Mouse (Mus musculus) midbrain, embryonic 12.5 days (tissue): ENCODE results near the gene Pdx1. TPM values are rescaled to one million over a fixed set of nuclear protein-coding genes. Genes with fewer than 3 reads are reported as not detected.

ENCODE experiments used
- ATAC-seq: fragments of 200-750 bp; cut with Nextera tagmentation; 2 replicates; pipeline ENCODE4 v1.8.0; 2017; ENCODE audit warnings: low read depth, moderate TSS enrichment, moderate library complexity; ENCODE audit not compliant: low FRiP score
- H3K27ac ChIP-seq: fragments of 300-500 bp; sonication (generic); replicated peaks from 2 replicates; pipeline ENCODE4 v1.5.1; 2016; ENCODE audit warnings: mild to moderate bottlenecking
- H3K27me3 ChIP-seq: fragments of 300-500 bp; sonication (generic); 2 replicates; pipeline ENCODE4 v1.6.1; 2016; ENCODE audit warnings: mild to moderate bottlenecking
- H3K36me3 ChIP-seq: fragments of 300-500 bp; sonication (generic); 2 replicates; pipeline ENCODE4 v1.6.1; 2016
- H3K4me1 ChIP-seq: fragments of 300-500 bp; sonication (generic); 2 replicates; pipeline ENCODE4 v1.6.1; 2016
- H3K4me2 ChIP-seq: fragments of 300-500 bp; sonication (generic); replicated peaks from 2 replicates; pipeline ENCODE4 v1.6.1; 2016; ENCODE audit warnings: mild to moderate bottlenecking, moderate library complexity
- H3K4me3 ChIP-seq: fragments of 300-500 bp; sonication (generic); 2 replicates; pipeline ENCODE4 v1.5.1; 2016; ENCODE audit warnings: mild to moderate bottlenecking
- H3K9ac ChIP-seq: fragments of 300-500 bp; sonication (generic); replicated peaks from 2 replicates; pipeline ENCODE4 v1.6.1; 2016; ENCODE audit warnings: mild to moderate bottlenecking, moderate library complexity
- H3K9me3 ChIP-seq: fragments of 300-500 bp; sonication (generic); 2 replicates; pipeline ENCODE4 v1.6.1; 2016; ENCODE audit warnings: mild to moderate bottlenecking
- WGBS: fragments of 180-500 bp; shearing (Covaris S2); methylation state at CpG from one replicate; pipeline ENCODE4 v1.1.7; 2016; 5-methylcytosine and 5-hydroxymethylcytosine counted together
- microRNA-seq: library from miRNA; unstranded; fragments of <30 nt; microRNA quantifications from one replicate; pipeline ENCODE4, GENCODE M21; 2017
- polyA plus RNA-seq: library from polyadenylated mRNA; unstranded; fragments of >200 nt; fragmentation: Nextera tagmentation; extraction: Ambion mirVana; gene quantifications from 2 replicates; pipeline ENCODE4 v1.2.1, GENCODE M21; 2016

Pdx1 gene
- polyA plus RNA-seq, 1 experiment from 2014 or later: not detected

DNA sequence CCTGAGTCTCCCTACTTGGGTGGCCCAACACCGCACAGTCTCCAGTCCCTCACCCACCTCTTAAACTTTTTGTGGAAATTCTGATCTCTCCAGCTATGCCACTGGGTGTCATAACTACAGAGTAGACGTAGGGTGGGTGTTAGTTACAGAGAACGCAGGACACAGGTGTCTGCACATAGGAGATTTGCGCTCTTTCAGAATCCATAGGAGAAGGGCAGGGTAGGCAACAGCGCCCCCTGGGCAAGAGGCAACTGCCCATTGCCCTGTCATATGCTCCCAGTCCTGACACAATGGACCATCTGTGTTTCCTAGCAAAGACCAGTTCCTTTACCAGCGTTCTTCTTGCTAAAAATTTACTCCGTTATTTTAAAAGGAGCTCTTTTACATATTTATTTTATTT, 48.2 kb downstream of the Pdx1 start:
- Histone ChIP-seq H3K9ac (no peak overlapping the region), H3K4me1 (no peaks in the 10 kb centered on the region; the same call in 1 of the 2 replicates), H3K4me2 (no peak overlapping the region), H3K36me3 (no peaks in the 10 kb centered on the region), H3K27ac (no peak overlapping the region), H3K4me3 (no peak overlapping the region), H3K27me3 (peaks cover 99% of the 10 kb centered on the region), H3K9me3 (no peaks in the 10 kb centered on the region)
- WGBS: 18% methylated on average over 7 of the region's 7 CpGs
- no peak for ATAC-seq

GRCm38 (mm10) chr5:147319653-147320052, 49.9 kb downstream of the Pdx1 start:
- ATAC-seq: 0 out of 2 replicates have a peak, but pooled peaks have one; percentile 32
- peaks cover 91% of the 10 kb centered on the region for H3K27me3 ChIP-seq
- no peaks in the 10 kb centered on the region for H3K9me3 ChIP-seq
- H3K4me3 ChIP-seq: no peak overlapping the region
- H3K9ac ChIP-seq: no peak overlapping the region
- H3K36me3 ChIP-seq: no peaks in the 10 kb centered on the region
- no peaks in the 10 kb centered on the region; the same call in 1 of the 2 replicates for H3K4me1 ChIP-seq
- H3K4me2 ChIP-seq: no peak overlapping the region
- H3K27ac ChIP-seq: no peak overlapping the region

DNA sequence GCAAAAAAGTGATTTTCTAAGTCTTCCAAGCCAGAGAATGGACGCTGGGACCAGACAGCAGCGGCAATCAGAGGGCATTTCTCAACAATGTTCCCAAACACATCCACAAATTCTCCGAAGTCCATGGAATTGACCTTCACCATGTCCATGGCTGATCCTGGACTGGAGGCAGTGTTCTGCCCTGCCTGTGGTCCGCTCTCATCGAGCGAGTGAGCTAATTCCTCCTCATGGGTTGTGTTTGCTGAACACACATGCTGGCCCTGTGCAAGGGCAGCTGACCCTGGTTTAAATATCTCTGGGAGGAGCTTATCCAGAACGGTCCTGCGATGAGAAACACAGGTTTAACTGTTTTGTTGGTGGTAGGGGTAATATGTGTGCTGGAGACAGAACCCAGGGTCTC, 52.4 kb downstream of the Pdx1 start, which contains the start of gene Urad:
Gene Urad (minus strand): TSS at position 258 of the 400 bp plus-strand sequence.
- 70% methylated on average over 8 of the region's 8 CpGs for WGBS
- Histone ChIP-seq H3K27ac (no peak within 1 kb of the TSS), H3K9ac (no peak within 1 kb of the TSS), H3K36me3 (no peaks in the 10 kb centered on the region), H3K27me3 (peaks cover 66% of the 10 kb centered on the region), H3K4me2 (no peak within 1 kb of the TSS), H3K4me3 (no peak within 1 kb of the TSS), H3K9me3 (no peaks in the 10 kb centered on the region), H3K4me1 (no peaks in the 10 kb centered on the region)
- ATAC-seq: no peak

DNA sequence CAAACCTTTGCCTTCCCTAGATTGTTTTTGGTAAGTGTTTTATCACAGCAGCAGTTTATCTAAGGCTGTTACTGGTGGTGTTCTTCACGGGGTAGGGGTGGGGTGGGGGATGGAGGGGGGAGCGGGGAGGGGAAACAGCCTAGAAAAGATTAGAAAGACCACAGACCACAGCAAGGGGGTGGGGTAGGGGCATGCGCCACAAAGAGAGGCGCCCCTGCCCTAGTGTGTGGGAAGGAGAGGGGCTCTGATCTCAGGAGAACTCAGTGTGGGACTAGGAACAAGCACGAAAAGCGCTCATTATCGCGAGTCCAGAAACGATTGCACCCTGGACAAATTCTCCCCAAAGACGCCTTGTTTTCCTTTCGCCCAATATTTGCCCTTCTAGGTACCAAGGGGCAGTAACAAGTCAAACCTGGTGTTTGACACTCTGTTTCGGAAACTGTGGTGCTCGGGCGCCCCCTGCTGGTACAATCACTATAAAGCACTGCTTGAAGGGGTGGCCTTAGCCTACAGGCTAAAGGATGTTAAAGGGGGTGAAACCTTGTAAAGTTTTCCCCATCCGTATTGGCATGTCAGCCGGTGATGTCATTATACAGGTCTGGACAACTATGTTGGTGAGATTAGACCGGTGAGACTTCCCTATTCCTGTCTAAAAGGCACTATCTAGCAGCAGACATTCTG, 53.6 kb downstream of the Pdx1 start:
- Histone ChIP-seq H3K27me3 (peaks cover 54% of the 10 kb centered on the region), H3K4me2 (no peak overlapping the region), H3K9me3 (no peaks in the 10 kb centered on the region), H3K4me1 (no peaks in the 10 kb centered on the region), H3K36me3 (no peaks in the 10 kb centered on the region), H3K4me3 (no peak overlapping the region), H3K9ac (no peak overlapping the region), H3K27ac (no peak overlapping the region)
- ATAC-seq: no peak
- WGBS: 19% methylated on average over 17 of the region's 17 CpGs

Small RNA genes within 50 kb of the gene (microRNA-seq; reads per million reads assigned to microRNA genes)
- not detected for gene Mir7k

Other genes starting within 250 kb of the Pdx1 start
- 6.3 and 7.4 TPM in 2 replicates for gene Lnx2, start 193.4 kb upstream of the Pdx1 start, polyA plus RNA-seq
- gene Polr1d, start 192.9 kb upstream of the Pdx1 start, polyA plus RNA-seq: 95.4 and 100 TPM in 2 replicates
- 26.9 and 27.6 TPM in 2 replicates for gene Gsx1, start 81.3 kb upstream of the Pdx1 start, polyA plus RNA-seq
- gene Cdx2, start 37.3 kb downstream of the Pdx1 start, polyA plus RNA-seq: not detected in 2 replicates
- not detected in 2 replicates for gene Urad, start 52.5 kb downstream of the Pdx1 start, polyA plus RNA-seq
- 0.07 and 0.22 TPM in 2 replicates for gene Flt3, start 130.5 kb downstream of the Pdx1 start, polyA plus RNA-seq
- gene Pan3, start 160.2 kb downstream of the Pdx1 start, polyA plus RNA-seq: 56.1 and 75.1 TPM in 2 replicates